Mouse (Mus musculus): Measurements from ENCODE around the gene Lin28b. TPM values are rescaled to one million over a fixed set of nuclear protein-coding genes. Genes with fewer than 3 reads are reported as not detected.

Lin28b gene
- polyA plus RNA-seq (2017; shearing (Covaris generic)): under 1 TPM in 1 of 3 experiments, not detected in 2; 0.19 TPM

DNA sequence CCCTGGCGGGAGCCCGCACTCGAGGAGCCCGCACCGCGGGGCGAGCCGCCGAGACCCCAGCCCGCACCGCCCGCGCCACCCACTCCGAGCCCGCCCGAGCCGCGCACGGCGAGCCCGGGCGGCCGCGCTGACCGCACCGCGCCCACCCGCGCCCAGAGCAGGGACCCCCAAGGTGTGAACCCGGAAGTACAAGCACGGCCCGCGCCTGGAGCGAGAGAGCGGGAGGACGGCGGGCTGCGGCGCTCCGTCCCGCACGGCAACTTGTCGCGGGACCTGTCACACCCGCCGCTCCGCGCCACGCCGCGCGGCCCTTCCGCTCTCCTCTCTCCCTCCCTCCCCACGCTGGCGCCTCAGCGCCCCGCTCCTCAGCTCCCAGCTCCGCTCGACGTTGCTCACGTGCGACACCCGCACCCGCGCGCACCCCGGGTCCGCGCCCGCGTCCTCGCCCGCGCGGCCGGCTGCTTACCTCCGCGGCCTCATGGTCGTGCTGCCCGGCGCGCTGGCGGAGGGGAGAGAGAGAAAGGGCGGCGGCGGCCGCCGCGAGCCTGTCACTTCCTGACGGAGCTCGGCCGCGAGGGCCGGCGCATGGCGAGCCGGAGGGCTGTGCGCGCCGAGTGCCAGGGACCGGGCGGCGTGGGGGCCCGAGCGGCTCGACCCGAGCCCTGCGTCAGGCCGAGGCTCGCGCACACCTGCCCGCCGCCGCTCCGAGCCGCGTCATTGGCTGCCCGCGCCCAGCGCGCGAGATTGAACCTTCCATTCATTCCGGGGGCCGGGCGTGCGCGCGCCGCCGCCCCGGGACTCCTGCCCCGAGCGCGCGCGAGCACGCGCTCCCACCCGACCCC lies at the start of gene Lin28b:
TSS of gene Lin28b (minus strand) at position 635 of the 842 bp plus-strand sequence.
- no peak for ATAC-seq

DNA sequence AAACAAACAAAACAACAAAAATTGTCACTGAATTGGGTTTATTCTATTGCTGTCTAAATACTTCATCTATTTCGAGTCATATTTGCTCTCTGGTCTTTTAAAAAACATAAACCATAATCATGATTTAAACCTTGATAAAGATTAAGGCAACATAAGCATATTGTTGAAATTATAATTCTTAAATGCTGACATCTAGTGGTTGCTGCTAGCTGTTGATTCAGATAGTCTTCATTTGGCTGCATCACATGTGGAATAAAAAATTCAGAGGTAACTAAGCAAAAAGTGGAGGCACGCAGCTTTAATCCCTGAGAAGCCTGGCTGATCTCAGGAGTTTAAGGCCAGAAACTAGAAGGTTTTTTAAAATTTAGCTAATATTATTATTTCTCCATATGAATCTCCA lies 25.6 kb upstream of the Lin28b start:
- no peak for ATAC-seq

DNA sequence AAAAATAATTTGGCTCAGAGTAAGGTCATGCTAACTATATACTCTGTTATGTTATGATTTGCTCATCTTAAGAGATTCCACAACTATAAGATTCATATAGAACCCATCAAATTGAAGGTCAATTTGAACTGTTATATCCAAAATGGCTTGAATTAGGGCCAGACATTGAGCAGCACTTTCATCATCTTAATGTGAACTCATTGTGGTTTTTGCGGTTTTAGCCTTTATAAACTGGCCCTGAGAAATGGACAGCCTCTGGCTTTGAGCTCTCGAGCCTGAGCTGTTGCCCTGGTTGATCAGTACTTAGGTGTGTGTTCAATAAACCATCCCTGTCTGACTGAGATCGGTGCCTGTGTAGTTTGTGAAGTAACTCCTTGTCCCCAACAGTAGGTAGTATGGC lies 24.5 kb upstream of the Lin28b start:
- no peak for ATAC-seq

DNA sequence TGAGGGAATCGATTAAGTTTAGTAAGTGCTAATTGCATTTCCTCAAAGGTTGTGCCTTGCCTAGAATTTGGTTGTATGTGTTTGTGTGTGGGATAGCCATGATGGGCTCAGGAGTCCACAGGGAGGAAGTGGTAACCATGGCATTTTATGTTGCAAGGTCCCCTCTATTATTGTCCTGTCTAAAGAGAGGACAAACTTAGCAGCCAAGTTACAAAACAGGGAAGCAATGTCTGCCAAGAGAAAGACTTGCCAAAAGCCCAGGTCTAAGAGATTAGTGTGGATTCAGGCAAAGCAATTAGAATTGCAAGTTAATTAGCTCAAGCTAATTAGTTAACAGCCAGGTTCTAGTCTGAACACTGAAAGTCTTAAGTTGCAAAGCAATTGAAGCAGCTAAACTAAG lies 14.1 kb upstream of the Lin28b start:
- no peak for ATAC-seq

DNA sequence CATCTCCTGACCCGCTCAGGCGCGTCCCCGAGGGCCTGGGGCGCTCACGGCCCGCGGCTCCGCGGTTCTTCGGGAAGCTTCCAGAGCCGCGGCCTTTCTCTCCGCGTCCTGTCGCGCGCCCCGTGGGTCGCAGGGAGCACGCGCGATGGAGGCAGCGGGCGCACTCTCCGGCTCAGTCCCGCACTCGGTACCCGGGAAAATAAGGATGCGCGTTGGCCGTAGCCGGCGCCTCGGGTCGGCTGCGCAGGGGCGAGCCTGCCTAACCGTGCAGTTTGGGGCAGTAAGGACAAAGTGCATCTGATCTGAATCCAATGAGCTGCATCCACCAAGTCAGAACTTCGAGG lies 380 bp upstream of the Lin28b start:
- ATAC-seq: no peak

DNA sequence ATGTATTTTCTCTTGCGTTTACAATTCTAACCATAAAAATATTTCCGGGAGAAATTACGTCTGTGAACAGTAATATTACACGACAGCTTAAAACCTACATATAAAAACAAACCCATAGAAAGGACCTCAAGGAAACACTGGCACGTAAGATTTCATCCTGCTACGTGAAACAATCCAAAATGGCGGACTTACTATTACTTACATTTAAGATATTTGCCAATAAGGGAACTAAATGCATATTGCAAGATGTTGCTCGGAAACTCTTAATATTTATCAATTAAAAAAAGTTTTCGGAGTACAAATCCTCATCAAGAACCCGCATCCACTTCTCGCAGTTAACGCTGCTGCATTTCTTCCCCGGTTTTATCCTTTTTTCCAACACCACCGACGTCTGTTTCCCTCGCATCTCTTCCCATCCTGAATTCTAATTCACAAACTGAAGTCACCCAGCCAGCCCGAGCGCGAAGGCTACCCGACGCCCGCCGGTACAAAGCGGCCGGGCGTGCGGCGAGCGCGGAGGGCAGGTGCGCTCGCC lies 902 bp downstream of the Lin28b start:
- no peak for ATAC-seq

DNA sequence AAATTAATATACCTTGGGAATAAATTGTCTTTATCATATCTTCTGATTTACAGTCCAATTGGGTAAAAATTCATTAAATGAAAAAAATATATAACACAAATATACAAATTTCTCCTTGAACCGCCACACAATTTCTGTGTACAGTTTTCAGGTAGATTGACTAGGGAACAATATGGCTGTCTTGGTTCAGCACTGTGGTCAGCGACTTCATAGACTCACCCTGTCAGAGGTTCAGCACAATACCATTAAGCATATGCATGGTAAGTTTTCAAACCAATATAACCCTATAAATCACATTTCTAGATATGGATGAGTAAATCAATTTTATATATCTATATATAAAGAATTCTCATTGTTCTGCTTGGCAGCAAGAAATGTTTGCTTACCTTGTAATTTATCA lies 3.0 kb downstream of the Lin28b start:
- ATAC-seq: no peak

DNA sequence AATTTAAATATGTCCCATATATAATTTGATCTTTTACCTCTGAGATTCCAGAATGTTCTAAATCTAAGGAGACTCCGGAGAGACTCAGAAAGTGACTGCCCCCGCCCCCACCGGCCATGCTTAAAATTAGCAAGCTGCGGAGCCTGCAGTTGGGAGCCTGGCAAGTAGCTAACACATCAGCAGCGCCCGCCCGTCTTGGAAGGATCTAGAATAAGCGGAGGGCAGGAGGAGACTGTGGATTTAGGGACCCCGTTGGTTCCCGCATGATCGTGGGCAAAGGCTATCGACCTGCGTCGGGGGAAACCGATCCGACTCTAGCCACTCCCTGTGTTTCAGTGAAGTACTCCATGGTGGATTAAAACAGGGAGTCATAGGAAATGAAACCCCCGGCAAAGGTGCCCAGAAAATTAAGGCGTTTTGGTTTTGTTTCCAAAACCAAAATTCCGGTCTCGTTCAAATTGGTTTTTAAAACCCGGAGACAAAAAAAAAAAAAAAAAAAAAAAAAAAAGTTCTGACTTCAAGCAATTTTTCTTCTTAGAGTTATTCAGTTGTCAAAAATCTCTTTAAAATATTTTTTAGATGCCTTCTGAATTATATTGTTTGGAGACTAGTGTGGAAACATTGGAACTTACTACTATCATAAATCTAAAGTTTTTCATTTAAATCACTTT lies 12.4 kb downstream of the Lin28b start:
- no peak for ATAC-seq

DNA sequence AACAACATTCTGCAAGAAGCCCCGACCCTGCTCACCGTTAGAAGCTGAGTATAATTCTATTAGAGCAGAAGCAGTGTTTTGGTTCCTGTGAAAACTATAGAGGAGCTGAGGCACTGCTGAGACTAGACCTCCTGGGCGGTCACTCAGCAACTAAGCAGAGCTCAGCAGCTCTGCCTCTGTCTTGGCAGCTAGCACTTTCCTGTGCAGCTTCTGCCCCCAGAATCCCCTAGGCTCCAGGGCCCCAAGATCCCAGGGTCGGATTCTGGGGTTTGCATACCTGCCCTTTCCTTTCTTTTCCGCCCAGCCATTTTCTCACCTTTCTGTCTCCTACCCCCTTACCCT lies 13.1 kb downstream of the Lin28b start:
- no peak for ATAC-seq

DNA sequence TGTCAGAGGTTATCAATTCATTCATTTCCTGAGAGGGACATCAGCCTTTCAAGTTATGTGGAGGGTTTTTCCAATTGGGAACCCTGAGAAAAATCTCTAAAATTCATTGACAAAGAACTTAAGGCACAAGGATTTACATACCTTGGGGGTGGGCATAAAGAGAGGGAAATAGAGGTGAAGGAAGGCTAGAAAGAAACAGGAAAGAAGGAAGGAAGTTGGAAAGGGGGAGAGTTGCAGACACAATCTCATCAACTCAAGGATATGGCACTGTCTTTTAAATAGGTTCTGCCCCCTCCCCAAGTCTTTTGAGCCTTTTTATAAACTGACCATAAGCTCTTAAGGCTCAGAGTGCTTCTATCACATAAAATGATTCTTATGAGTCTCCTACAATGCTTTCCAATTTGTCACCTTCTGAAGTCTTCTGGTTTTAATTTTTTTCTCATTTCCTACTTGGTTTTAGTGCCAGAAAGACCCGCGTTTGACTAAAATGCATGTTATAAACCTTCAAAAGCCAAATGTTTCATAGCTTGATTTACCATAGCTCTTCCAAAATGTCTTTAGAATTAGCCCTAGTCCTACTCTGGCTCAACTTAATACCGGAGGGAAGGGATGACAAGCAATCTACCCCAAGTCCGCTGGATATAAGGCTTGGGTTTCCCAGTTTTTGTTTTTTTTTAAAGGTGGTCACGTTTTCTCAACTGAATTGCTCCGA lies 13.6 kb downstream of the Lin28b start:
- no peak for ATAC-seq

DNA sequence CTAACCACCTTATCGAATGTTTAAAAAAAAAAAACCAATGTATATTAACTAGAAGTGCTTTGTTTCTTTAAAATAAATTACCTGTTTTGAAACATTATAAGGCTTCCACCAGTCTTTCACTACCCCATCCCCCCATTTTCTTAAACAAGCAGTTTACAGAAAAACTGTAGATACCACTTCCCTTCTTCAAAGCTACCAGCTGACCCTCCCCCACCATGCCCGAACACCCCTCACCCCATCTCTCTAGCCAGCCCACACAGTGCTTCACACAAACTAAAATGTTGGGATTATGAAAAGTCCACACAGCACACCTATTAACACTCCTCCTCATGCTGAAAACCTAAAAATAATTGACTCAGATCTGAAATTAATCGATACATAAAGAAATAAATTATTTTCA lies 14.9 kb downstream of the Lin28b start:
- ATAC-seq: no peak

DNA sequence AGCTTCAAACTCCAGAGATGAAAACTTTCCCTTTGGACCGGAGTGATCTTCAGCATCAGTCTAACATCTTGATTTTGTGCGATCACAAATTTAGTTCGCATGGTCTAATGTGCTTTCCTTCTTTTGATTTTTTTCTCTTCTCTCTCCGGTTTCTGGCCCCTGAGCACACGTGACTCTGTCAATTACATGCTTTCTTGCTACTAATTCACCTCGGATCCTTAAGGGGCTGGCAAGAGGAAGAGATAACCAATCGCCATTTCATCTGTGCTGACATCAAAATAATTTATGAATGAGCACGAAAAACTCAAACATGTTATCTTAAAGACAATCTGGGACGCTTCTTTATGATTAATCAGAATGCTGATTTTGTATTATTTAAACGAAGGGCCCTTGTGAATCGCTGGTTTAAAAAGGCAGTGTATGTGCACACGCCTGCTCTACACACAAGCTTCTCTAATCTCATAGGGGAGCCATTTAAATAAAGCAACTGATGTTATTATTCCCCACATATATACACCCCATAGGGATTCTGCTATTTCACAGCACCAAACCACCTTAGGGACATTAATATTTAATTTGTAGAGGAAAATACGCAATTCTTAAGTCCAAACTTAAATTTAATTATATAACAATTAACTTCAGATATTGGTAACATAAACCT lies 16.0 kb downstream of the Lin28b start:
- no peak for ATAC-seq

DNA sequence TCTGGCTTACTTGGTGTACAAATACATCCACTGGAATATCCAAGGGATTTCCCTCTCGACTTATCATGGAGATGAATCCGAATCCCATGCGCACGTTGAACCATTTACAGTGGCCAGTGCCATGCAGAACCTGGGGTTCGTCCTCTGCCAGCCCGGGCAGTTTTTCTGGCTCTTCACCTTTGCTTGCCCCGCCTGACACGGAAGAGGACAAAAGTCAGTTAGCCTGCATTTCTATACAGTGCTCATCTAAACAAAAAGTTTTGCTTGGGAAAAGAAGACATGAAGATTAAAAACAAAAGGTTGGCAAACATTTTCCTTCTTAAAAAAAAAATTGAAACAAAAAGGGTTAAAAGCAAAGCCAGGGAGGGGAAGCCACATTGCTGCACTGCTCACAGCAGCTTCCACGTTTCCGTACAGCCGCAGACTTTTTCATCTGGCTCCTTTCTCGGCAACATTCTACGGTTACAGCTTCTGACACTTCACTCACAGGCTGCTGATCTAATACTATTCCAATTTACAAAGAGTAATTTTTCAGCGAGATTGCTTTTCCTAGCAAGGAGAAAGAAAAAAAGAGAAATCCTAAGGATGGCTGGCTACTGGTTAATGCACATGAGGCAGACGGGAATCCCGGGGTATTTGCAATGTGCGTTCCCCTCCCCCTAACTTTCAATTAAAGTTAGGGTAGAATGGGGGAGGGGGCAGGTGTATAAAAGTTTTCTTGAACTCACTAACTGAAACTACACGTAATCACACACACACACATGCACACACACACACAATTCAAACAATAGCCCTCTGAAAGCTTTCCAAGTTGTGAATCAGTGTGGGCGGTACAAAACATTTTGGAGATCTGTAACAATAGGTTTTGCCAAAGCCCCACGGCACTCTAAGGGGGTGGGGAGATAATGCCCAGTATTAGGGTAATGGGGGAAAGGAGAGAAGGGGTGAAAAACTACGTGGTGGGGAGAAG lies 16.9 kb downstream of the Lin28b start:
- no peak for ATAC-seq

DNA sequence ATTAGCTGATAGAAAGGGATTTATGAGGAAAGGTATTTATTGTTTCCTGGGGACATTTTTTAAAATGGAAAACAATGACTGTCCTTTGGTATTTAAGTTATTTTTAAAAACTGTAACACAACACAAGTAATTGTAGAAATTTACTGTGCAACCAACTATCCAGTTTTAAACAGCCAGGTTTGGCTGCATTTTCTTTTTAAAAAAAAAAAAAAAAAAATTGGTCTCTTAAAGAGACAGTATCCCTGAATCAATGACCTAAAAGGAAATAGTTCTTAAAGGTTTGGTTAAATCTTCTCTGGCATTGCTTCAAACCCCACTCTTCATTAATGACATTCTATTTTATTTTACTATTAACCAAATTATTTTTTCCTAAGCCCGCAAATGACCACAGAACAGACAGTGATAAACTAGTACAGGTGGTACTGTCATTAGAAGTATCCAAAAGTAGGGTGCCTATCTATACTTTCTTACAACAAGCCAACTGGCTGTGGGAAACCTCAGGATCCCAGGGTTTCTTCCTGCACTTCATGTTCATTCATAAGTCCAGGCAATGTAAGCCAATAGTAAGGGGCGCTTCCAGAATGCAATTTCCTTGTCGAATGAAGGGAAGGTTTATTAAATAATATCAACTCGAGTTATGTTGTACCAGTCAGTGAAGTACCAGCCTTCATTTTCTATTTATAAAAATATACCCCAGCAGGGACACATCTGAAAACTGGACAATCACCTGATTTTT lies 17.8 kb downstream of the Lin28b start:
- ATAC-seq: no peak

DNA sequence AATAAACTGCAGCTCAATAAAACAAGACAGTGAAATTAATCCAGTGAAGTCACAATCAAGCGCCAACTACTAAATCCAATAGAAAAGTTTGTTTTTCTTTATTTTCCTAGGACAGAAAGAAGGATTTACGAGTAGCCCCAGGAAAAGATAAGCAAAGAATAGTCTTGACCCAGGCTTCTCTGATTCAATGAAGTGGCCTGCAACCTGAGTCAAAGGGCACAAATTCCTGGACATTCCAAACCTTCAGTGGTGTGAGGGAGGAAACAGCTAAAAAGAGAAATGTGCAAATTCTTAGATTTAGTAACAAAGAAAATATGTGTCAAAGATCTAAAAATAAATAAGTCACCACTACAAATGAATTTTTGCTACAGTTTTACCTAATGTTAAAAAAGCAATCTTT lies 27.6 kb downstream of the Lin28b start:
- ATAC-seq: no peak

DNA sequence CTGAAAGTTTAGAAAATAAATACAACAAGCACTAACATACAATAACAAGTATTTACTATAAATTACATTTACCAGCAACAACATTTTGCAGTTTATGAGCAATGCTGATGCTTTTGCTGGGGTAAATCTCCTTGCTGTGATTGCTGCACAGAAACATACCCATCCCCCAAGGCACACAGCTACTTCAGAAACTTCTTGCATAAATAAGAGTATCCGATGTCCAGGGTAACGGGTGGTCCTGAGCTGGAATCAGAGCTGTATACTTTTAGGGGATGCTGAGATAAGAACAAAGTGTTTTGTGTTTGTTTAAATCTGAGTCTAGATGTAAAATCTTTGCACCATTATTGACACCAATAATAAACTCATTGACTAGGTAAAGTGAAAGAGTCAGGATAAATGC lies 28.1 kb downstream of the Lin28b start:
- no peak for ATAC-seq

DNA sequence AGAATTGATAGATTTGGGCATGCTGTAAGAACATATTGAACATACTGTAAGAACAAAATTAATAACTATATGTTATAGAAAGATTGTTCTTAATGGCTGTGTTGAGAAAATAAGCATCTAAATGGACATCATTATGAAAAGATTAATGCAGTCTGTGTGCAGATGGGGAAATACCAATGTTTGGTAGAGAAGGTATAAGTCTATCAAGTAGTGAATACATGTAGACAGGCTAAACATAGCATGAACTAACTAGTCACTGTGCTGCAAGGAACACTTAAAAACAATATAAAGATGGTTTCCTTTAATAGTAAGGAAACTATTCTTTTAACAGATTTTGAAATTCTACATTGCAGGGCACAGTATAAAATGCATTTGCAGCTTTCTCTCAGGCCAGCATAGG lies 39.6 kb downstream of the Lin28b start:
- ATAC-seq: no peak

DNA sequence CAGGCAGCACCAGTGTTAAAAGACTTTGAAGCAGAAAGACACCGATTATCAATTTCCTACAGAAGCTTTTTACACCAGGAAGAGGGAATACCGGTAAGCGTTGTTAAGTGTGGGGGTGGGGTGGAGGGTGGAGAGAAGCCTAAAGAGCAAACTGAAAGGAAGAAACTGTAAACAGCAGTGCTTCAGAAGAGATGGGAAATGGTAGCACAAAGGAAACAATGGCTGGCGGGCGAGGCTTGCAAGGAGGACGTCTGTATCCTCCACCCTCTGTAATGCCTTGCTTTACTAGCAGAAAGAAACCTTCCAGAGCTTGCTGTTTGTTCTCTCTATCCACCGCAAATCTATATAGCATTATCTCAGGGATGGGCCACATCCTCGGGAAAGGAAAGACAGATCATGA lies 40.0 kb downstream of the Lin28b start:
- ATAC-seq: no peak

DNA sequence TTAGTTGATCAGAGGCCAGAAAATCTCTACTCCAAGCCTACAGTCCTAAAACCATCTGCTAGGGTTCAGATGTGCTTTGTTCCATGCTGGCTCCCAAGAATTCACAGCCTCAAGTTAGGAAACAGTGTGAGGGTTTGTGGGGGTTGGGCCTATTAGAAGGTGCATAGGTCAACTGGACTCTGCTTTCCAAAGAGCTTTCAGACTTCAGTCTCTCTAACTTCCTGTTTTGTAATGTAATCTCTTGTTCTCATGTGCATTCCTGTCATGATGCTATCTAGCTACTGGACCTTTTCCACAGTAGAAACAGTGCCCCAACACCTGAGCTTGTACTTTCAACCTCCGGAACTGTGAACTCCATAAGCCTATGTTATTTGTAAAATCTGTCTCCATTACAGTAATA lies 63.8 kb downstream of the Lin28b start:
- ATAC-seq: no peak

DNA sequence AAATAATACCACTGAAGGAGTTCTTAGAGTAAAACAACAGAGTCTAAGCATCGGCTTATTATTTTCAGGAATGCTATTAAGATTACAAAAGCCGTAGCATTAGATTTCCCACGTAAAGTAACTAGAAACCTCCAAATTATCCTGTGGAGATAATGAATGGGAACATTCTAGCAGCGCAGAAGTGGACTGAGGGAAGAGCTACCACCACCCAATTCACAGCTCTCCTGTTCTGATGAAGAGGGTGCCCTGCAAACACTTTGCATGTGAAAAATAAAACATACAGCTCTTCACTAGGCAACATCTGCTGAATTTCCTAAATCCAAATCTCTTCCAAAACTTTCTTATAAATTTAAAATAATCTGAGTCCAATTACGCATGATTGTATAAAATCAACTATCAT lies 74.1 kb downstream of the Lin28b start:
- ATAC-seq: no peak

DNA sequence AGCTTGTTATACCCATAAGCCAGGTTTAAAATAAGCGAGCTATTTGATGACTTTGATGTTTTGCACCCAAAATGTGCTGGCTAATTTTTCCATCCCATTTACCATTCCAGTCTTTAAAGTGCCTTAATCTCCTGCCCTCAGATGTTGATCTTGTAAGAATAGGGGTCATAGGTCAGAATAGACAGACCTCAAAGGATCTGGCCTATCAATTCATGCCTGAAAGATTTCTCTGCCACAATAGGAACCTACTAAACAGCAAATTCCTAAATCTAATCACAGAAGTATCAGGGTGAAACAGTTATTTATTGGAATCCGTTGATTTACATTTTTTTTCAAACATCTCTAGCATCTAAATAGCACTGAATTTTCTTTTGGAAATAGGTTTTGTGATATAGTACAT lies 74.5 kb downstream of the Lin28b start:
- no peak for ATAC-seq
